Mouse (Mus musculus) CH12.LX (cell line): Measurements from ENCODE around the gene Dynlt1f. TPM values are rescaled to one million over a fixed set of nuclear protein-coding genes. Genes with fewer than 3 reads are reported as not detected.
"Not testable (repeated sequence)": the region's sequence is repeated elsewhere in the genome, so short reads cannot be mapped to it uniquely, and the experiment has no call there.

Experiments used
- DNase-seq: peaks from one replicate; pipeline ENCODE4 v3.0.0-alpha.2; 2013; ENCODE audit errors: extremely low read depth
- H3K27ac ChIP-seq: 2 replicates; pipeline ENCODE4 v1.5.1; 2012; ENCODE audit warnings: low read depth, mild to moderate bottlenecking, control low read depth, moderate library complexity; ENCODE audit not compliant: insufficient read depth
- H3K27me3 ChIP-seq: replicated peaks from 2 replicates; pipeline ENCODE3; 2012; ENCODE audit warnings: inconsistent platforms
- H3K36me3 ChIP-seq, 2 experiments: replicated peaks in 1 of 2; 2 replicates each; pipeline versions ENCODE3 to v1.6.1; 2012; ENCODE audit warnings: inconsistent platforms in 1 of 2, low read length in 1 of 2, mild to moderate bottlenecking in 1 of 2, mixed read lengths in 1 of 2, moderate library complexity in 1 of 2; ENCODE audit not compliant: control insufficient read depth in 1 of 2, insufficient read depth in 1 of 2
- H3K4me1 ChIP-seq, 2 experiments: 2 replicates each; pipeline ENCODE4 v1.6.1; 2012; ENCODE audit warnings: inconsistent platforms in 1 of 2, moderate library complexity in 1 of 2; ENCODE audit not compliant: insufficient read depth in 2 of 2, control insufficient read depth in 1 of 2
- H3K4me2 ChIP-seq: 2 replicates; pipeline ENCODE4 v1.6.1; 2012; ENCODE audit warnings: low read depth, mild to moderate bottlenecking, control low read depth; ENCODE audit not compliant: poor library complexity, insufficient read depth, severe bottlenecking
- H3K4me3 ChIP-seq, 3 experiments: fragments of 150-350 bp in 1 of 3; sonication (generic) in 1 of 3; replicated peaks in 1 of 3; 2 replicates each; pipeline versions ENCODE3 to v1.5.1; 2011 to 2012; ENCODE audit warnings: low read depth in 2 of 3, low read length in 2 of 3, mild to moderate bottlenecking in 2 of 3, moderate library complexity in 2 of 3, control low read depth in 1 of 3, improper control_type of control experiment in 1 of 3, inconsistent platforms in 1 of 3, mixed read lengths in 1 of 3; ENCODE audit not compliant: poor library complexity in 1 of 3
- H3K79me2 ChIP-seq: replicated peaks from 2 replicates; pipeline ENCODE4 v1.6.1; 2012; ENCODE audit warnings: mild to moderate bottlenecking, moderate library complexity; ENCODE audit not compliant: control insufficient read depth, poor library complexity, insufficient read depth, severe bottlenecking; ENCODE audit errors: extremely low read depth
- H3K9ac ChIP-seq: 2 replicates; pipeline ENCODE4 v1.6.1; 2012; ENCODE audit warnings: low read depth, mild to moderate bottlenecking, control low read depth, moderate library complexity; ENCODE audit not compliant: insufficient read depth
- H3K9me3 ChIP-seq: replicated peaks from 2 replicates; pipeline ENCODE3; 2012; ENCODE audit warnings: low read length, inconsistent platforms, mixed read lengths
- dilution Hi-C: fragments of 300-500 bp; cut with MboI; formaldehyde crosslinking; loops from 2 replicates; pipeline ENCODE4 v1.14.3; 2020; ENCODE audit warnings: low sequenced_read_pairs; ENCODE audit not compliant: extremely low pct_unique_long_range_greater_than_20kb, extremely low pct_ligation_motif_present
- in situ Hi-C: fragments of 300-500 bp; cut with MboI; formaldehyde crosslinking; loops from 3 replicates; pipeline ENCODE4 v1.14.3; 2019; ENCODE audit warnings: low sequenced_read_pairs, low pct_ligation_motif_present, low pct_unique_long_range_greater_than_20kb, mixed read lengths
- polyA plus RNA-seq: library from polyadenylated mRNA; unstranded; fragments of >175 nt; gene quantifications from 2 replicates; pipeline ENCODE4 v1.2.1, GENCODE M21; 2012; ENCODE audit warnings: low read depth; ENCODE audit not compliant: insufficient read length
- total RNA-seq, 2 experiments: library from RNA; depleted of rRNA; stranded (reverse); fragments of 300-350 nt in 1 of 2; fragments of >200 nt in 1 of 2; gene quantifications; 2 replicates each; pipeline ENCODE4 v1.2.3; 2012 to 2014

Gene Dynlt1f
- total and polyA plus RNA-seq, 3 experiments: 165 to 352 (median 215) TPM

DNA sequence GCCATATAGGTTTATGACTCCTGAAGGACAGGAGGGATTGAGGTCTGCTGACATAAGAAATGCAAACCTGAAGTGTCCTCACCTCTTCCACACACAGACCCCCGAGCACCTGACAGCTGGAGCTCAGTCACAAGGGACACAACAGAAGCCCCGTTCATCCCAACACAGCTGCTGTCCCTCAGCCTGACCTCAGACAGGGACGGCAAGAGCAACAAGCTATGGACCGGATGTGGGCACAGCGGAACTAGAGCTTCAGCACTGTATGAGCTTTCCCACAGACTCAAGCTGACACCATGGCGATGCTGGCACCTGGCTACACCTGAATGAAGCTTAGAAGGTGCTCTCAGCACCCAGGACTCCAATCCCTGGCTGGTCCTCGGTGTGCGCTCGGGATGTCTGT is 41.4 kb downstream of the Dynlt1f start:
- dilution Hi-C loops, H3K27ac ChIP-seq, in situ Hi-C loops, H3K4me1 ChIP-seq, H3K4me3 ChIP-seq, H3K4me2 ChIP-seq, H3K9me3 ChIP-seq, H3K27me3 ChIP-seq, DNase-seq, H3K9ac ChIP-seq, H3K79me2 ChIP-seq, H3K36me3 ChIP-seq: not testable (repeated sequence)

DNA sequence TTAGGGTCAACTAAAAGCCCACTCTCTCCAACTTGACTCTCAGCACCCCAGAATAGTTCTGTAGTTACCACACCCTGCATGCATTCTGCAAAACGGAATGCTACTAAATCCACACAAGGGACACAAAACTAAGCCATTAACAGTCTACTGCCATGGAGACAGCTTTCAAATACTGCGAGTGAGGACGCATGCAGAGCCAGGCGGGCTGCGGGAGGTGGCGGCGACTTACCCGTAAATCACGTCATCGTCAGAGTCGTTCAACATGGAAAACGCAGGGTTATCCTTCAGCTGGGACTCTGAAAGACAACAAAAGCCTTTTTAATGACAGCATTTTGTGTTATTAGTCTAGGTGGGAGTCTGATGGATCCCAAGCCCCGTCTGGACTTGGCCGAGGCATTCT is 42.2 kb downstream of the Dynlt1f start:
- dilution Hi-C loops, H3K79me2 ChIP-seq, H3K4me3 ChIP-seq, H3K36me3 ChIP-seq, H3K9me3 ChIP-seq, H3K9ac ChIP-seq, H3K27me3 ChIP-seq, DNase-seq, H3K27ac ChIP-seq, H3K4me2 ChIP-seq, H3K4me1 ChIP-seq, in situ Hi-C loops: not testable (repeated sequence)

DNA sequence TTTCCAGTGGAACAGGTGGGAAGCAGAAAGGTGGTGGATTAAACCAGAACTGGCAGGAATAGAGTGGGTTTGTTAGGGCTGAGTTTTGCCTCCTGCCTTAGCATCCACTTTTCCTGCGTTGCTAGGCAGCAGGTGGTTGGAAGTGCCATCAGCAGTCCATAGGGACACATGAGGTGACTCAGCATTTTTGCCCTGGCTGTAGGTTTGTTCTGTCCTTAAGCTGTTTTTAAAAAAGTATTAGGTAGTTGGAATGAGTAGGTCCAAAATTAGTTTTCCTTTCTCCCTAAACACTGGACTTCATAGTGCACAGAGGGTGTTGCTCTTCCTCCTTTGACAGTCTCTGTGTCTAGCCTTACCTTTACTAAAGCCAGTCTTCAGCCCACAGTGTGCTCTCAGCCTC is 50.4 kb downstream of the Dynlt1f start:
- H3K27ac ChIP-seq: peak overlapping the region; percentile 24
- H3K9ac ChIP-seq, H3K79me2 ChIP-seq, in situ Hi-C loops, H3K4me1 ChIP-seq, H3K9me3 ChIP-seq, DNase-seq, H3K27me3 ChIP-seq, H3K4me2 ChIP-seq, H3K36me3 ChIP-seq, dilution Hi-C loops: not testable (repeated sequence)
- H3K4me3 ChIP-seq: peak overlapping the region in 1 of 3 experiments; percentile 18

DNA sequence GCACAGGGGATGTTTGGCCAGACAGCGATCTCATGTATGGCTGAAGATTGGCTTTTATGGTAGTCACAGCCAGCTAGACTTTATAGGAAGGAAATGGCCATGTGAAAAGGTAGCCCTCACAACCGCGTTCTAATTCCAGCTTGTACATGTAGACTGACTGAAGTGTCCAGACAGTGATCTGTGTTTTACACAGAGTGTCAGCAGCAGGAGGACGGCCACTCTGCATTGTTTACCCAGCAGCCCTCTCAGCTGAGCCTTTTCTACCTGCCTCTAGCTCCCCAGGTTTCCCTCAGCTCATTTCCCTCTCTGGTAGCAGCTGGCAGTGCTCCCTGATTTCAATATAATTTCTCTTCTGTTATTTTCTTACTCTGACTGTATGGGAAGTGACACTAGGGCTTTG is 53.5 kb downstream of the Dynlt1f start:
- DNase-seq, H3K27me3 ChIP-seq, H3K4me2 ChIP-seq, H3K27ac ChIP-seq, H3K36me3 ChIP-seq, dilution Hi-C loops, H3K79me2 ChIP-seq, H3K9me3 ChIP-seq, H3K9ac ChIP-seq, H3K4me1 ChIP-seq, in situ Hi-C loops: not testable (repeated sequence)
- peak overlapping the region; percentile 20 to 59 (median 34) for H3K4me3 ChIP-seq
